Mouse (Mus musculus) midbrain, postnatal 0 days (tissue): ENCODE measurements at regions not wholly inside any gene's neighbourhood (a gene's known extent, or its start where the extent isn't known, plus 50 kb on each side); places are given as distances from the start of the nearest gene placed in this dataset.

Experiments
- ATAC-seq: fragments of 200-750 bp; cut with Nextera tagmentation; 2 replicates; pipeline ENCODE4 v1.8.0; 2017; ENCODE audit warnings: moderate number of reproducible peaks, mild to moderate bottlenecking, moderate TSS enrichment, moderate library complexity; ENCODE audit not compliant: low FRiP score
- DNase-seq: peaks from one replicate; pipeline ENCODE4 v3.0.0-alpha.2; 2015; ENCODE audit warnings: low spot score
- H3K27ac ChIP-seq: fragments of 300-500 bp; sonication (generic); 2 replicates; pipeline ENCODE4 v1.5.1; 2014; ENCODE audit warnings: low read depth, mild to moderate bottlenecking, low read length, mixed read lengths
- H3K27me3 ChIP-seq: fragments of 300-500 bp; sonication (generic); 2 replicates; pipeline ENCODE4 v1.6.1; 2014; ENCODE audit warnings: low read length, control low read depth, mixed read lengths; ENCODE audit not compliant: insufficient read depth
- H3K36me3 ChIP-seq: fragments of 300-500 bp; sonication (generic); 2 replicates; pipeline ENCODE4 v1.6.1; 2014; ENCODE audit warnings: low read length, control low read depth, mixed read lengths; ENCODE audit not compliant: insufficient read depth
- H3K4me1 ChIP-seq: fragments of 300-500 bp; sonication (generic); 2 replicates; pipeline ENCODE4 v1.6.1; 2014; ENCODE audit warnings: mild to moderate bottlenecking, control low read depth, antibody characterized with exemption, low read length, mixed read lengths; ENCODE audit not compliant: insufficient read depth
- H3K4me2 ChIP-seq: fragments of 300-500 bp; sonication (generic); 2 replicates; pipeline ENCODE4 v1.6.1; 2014; ENCODE audit warnings: low read depth, mild to moderate bottlenecking, low read length, mixed read lengths; ENCODE audit not compliant: poor library complexity, severe bottlenecking
- H3K4me3 ChIP-seq: fragments of 300-500 bp; sonication (generic); 2 replicates; pipeline ENCODE4 v1.5.1; 2014; ENCODE audit warnings: low read depth, mild to moderate bottlenecking, low read length, moderate library complexity
- H3K9ac ChIP-seq: fragments of 300-500 bp; sonication (generic); replicated peaks from 2 replicates; pipeline ENCODE4 v1.6.1; 2014; ENCODE audit warnings: mild to moderate bottlenecking, low read length, moderate library complexity, mixed read lengths; ENCODE audit not compliant: poor library complexity, severe bottlenecking
- H3K9me3 ChIP-seq: fragments of 300-500 bp; sonication (generic); 2 replicates; pipeline ENCODE4 v1.6.1; 2016; ENCODE audit warnings: low read length, control low read depth
- CTCF ChIP-seq: IDR thresholded peaks from 2 replicates; pipeline ENCODE4 v1.5.1; 2016; ENCODE audit warnings: antibody characterized with exemption, mild to moderate bottlenecking
- WGBS: fragments of 180-500 bp; shearing (Covaris S2); extraction: QIAGEN DNeasy Blood & Tissue Kit; methylation state at CpG from one replicate; pipeline ENCODE4 v1.1.7; 2014; 5-methylcytosine and 5-hydroxymethylcytosine counted together

DNA sequence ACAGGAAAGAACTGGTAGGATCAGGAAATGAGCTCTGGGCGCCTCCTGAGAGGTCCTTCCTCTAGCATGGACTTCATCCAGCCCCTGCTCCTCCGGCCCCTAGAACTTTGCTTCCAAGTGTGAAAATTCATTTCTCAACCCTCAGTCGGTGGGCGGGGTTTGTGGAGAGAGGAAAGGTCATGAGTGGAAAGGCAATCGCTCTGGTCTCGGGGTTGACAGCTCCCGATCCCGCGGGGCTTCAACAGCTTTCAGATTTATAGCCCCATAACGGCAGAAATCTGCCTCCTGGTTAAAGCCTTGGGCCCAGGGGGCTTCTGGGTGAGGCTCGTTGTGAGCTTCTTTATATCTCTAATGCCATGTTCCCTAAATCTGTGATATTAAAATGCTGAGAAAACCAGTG, 184.2 kb upstream of the Spaca1 start:
- no peak overlapping the region for H3K27ac ChIP-seq
- no peak for ATAC-seq
- no peak for TF ChIP-seq CTCF
- WGBS: 74% methylated on average over 11 of the region's 11 CpGs
- DNase-seq: no peak
- H3K27me3 ChIP-seq: no peaks in the 10 kb centered on the region
- H3K36me3 ChIP-seq: no peaks in the 10 kb centered on the region
- H3K9ac ChIP-seq: no peak overlapping the region
- H3K4me3 ChIP-seq: no peak overlapping the region
- H3K4me2 ChIP-seq: no peak overlapping the region
- H3K9me3 ChIP-seq: no peaks in the 10 kb centered on the region
- no peaks in the 10 kb centered on the region for H3K4me1 ChIP-seq

DNA sequence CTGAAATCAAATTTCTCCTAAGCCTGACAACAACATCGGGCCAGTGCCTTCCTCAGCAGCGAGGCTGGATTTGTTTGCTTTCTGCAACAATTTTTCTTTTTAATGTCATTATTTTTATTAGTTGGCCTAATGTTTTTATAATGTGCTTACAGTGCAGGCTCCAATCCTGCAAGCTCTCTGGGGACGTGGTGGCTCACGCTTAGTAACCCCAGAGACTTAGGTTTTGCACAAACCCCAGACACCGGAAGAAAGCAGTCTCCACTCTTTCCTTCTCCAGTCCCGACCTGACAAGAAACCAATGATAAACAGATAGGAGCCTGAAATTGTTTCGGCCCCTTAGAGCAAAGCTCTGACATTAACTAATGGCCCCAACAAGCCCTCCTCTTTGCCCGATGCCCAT, 184.7 kb upstream of the Spaca1 start:
- Histone ChIP-seq H3K9me3 (no peaks in the 10 kb centered on the region), H3K27ac (no peak overlapping the region), H3K9ac (no peak overlapping the region), H3K4me2 (no peak overlapping the region), H3K4me3 (no peak overlapping the region), H3K27me3 (no peaks in the 10 kb centered on the region), H3K36me3 (no peaks in the 10 kb centered on the region), H3K4me1 (no peaks in the 10 kb centered on the region)
- WGBS: 76% methylated on average over 8 of the region's 8 CpGs
- ATAC-seq (no peak), DNase-seq (no peak)
- no peak for TF ChIP-seq CTCF

DNA sequence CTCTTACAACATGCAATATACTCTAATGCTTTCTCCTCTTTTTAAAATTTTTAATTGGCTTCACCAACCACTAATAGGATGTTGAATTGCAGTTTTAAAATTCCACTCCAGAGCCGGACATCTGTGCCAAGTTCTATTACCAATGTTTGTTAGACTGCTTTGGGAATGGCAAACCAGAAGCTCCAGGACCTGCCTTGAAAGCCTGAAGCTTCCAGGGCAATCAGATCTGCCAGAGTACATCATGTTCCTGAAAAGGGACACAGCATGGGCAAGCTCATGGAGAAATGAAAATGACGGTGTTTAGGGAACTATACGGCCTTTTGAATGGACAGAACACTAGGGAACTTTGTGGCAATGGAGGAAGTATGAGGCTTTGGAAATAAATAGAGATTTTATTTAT, 187.8 kb upstream of the Spaca1 start:
- no peak for ATAC-seq
- TF ChIP-seq CTCF: no peak
- 84% methylated on average over 3 of the region's 3 CpGs for WGBS

DNA sequence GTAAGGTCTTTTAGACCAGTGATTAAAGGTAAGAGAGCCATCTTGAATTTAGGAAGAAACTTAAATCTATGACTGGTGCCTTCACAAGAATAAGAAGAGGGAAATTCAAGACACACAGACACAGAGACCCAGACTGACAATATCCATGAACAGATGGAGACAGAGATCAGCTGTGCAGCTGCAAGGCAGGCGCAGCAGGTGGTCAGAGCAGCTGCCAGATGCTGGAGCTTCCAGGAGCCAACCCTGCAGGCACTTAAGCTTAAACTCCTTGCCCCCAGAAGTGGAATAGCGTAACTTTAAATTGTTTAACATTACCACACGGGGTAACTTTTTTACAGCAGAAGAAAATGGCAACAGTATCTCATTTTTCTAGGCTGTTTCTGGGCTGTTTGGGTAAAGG, 189.6 kb upstream of the Spaca1 start:
- no peak for TF ChIP-seq CTCF
- 58% methylated on average over 3 of the region's 3 CpGs for WGBS
- DNase-seq: no peak

More for the DNA sequence above, 187.8 kb upstream of the Spaca1 start:
- Histone ChIP-seq H3K4me3 (no peak overlapping the region), H3K4me2 (no peak overlapping the region), H3K9ac (no peak overlapping the region), H3K27ac (no peak overlapping the region), H3K27me3 (no peaks in the 10 kb centered on the region), H3K9me3 (no peaks in the 10 kb centered on the region), H3K4me1 (peaks cover 4% of the 10 kb centered on the region; the same call in 1 of the 2 replicates), H3K36me3 (no peaks in the 10 kb centered on the region)
- no peak for DNase-seq

DNA sequence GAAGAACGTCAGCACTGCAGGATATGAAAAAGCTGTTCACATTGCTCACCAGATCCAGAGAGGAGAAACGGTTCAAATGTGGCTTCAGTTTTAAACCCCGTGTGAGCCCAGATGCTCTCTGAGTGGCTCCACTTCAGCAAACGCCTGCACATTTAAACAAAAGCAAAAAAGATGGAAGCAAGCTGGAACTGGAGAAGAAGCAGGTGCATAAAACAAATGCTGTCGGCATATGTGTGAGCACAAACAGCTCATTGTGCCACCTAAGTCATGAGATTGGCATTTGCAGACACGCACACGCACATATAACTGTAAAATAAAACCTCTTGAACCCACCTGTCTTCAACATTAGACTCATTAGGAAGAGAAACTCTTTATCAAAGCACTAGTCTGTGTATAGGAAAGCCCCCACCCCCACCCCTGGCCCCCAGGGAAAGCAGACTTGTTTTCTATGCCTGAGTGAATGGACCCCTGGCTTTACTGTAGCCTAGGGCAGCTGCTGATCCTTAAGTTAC, 191.1 kb upstream of the Spaca1 start:
- Histone ChIP-seq H3K4me2 (no peak overlapping the region), H3K9me3 (no peaks in the 10 kb centered on the region), H3K36me3 (no peaks in the 10 kb centered on the region), H3K9ac (no peak overlapping the region), H3K4me1 (peaks cover 4% of the 10 kb centered on the region; the same call in 1 of the 2 replicates), H3K27ac (no peak overlapping the region; the same call in 1 of the 2 replicates), H3K4me3 (no peak overlapping the region), H3K27me3 (no peaks in the 10 kb centered on the region)
- ATAC-seq (no peak), DNase-seq (no peak)
- no peak for TF ChIP-seq CTCF
- WGBS: 31% methylated on average over 7 of the region's 7 CpGs

More for the DNA sequence above, 189.6 kb upstream of the Spaca1 start:
- H3K4me2 ChIP-seq: no peak overlapping the region
- no peaks in the 10 kb centered on the region for H3K27me3 ChIP-seq
- ATAC-seq: no peak
- no peaks in the 10 kb centered on the region for H3K9me3 ChIP-seq
- H3K36me3 ChIP-seq: no peaks in the 10 kb centered on the region
- peaks cover 4% of the 10 kb centered on the region; the same call in 1 of the 2 replicates for H3K4me1 ChIP-seq
- no peak overlapping the region for H3K9ac ChIP-seq
- H3K27ac ChIP-seq: no peak overlapping the region
- H3K4me3 ChIP-seq: no peak overlapping the region

DNA sequence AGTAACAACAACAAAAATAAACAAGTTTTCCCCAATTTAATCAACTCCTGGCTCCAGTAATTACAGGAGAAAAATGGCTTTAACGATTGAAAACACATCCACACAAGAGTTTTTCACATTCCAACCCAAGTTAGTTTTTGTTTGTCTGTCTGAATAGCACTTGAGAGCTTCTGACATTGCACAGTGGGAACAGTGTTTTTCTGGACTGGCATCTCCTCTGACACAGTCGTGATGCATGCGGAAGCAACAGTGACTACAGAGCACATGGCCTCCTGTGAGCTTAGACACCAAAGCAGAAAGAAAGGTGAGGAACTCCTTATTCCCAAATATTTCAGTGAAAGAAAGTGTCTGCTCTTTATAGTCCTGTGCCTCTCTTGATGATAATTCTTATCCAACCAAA, 191.7 kb upstream of the Spaca1 start:
- Histone ChIP-seq H3K4me3 (no peak overlapping the region), H3K4me2 (no peak overlapping the region), H3K36me3 (no peaks in the 10 kb centered on the region), H3K27me3 (no peaks in the 10 kb centered on the region), H3K4me1 (peaks cover 4% of the 10 kb centered on the region; the same call in 1 of the 2 replicates), H3K27ac (no peak overlapping the region), H3K9ac (no peak overlapping the region), H3K9me3 (no peaks in the 10 kb centered on the region)
- ATAC-seq (no peak), DNase-seq (no peak)
- 62% methylated on average over 3 of the region's 3 CpGs for WGBS
- TF ChIP-seq CTCF: no peak
